Mouse (Mus musculus): ENCODE measurements around the gene Trim14. TPM values are rescaled to one million over a fixed set of nuclear protein-coding genes. Genes with fewer than 3 reads are reported as not detected.

The Trim14 gene
- polyA plus RNA-seq, 1 experiment from 2014 or later = 4.5 TPM

GRCm38 (mm10) chr4:46545498-46545897, 9.6 kb upstream of the Trim14 start:
- peak; percentile 67 for DNase-seq (ENCODE audit: low spot score)
- WGBS = 13% methylated on average over 9 of the region's 9 CpGs

DNA sequence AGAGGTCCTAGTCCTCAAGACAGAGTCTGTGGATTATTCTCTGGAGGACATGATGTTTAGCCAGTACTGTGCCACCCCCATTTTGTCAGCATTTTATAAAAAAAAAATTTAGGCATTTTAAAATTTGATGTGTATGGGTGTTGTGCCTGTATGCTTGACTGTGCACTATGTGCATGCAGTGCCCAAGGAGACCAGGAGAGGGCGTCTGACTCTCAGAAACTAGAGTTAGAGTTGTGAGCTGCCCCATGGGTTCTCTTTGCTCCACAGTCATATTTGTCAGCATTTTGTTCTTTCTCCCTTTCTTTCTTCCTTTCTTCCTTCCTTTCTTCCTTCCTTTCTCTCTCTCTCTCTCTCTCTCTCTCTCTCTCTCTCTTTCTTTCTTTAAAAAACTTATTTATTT, 8.4 kb upstream of the Trim14 start:
- Histone ChIP-seq H3K36me3 (ENCODE audit: control insufficient read depth, insufficient read depth, low read length) (no peaks in the 10 kb centered on the region), H3K27ac (replicated peaks) (no peak overlapping the region), H3K4me1 (replicated peaks; ENCODE audit: control insufficient read depth, insufficient read depth) (no peaks in the 10 kb centered on the region), H3K4me2 (replicated peaks; ENCODE audit: low read depth) (no peak overlapping the region), H3K9me3 (ENCODE audit: control insufficient read depth, low read length) (no peaks in the 10 kb centered on the region), H3K4me3 (ENCODE audit: low read depth, low read length) (no peak overlapping the region), H3K27me3 (ENCODE audit: control insufficient read depth, insufficient read depth, low read length) (no peaks in the 10 kb centered on the region), H3K9ac (ENCODE audit: low read length) (no peak overlapping the region)
- TF ChIP-seq EP300 (optimal IDR thresholded peaks at IDR 0.05) (no peak), CTCF (IDR thresholded peaks at IDR 0.05; ENCODE audit: low read depth) (peak; percentile 65)
- WGBS = 12% methylated on average over 1 of the region's 1 CpGs
- ATAC-seq (ENCODE audit: low FRiP score, low TSS enrichment) (no peak), DNase-seq (ENCODE audit: low spot score) (peak; percentile 68)

More at GRCm38 (mm10) chr4:46545498-46545897, 9.6 kb upstream of the Trim14 start:
- Histone ChIP-seq H3K4me1 (replicated peaks; ENCODE audit: control insufficient read depth, insufficient read depth) (no peaks in the 10 kb centered on the region), H3K9me3 (ENCODE audit: control insufficient read depth, low read length) (no peaks in the 10 kb centered on the region), H3K4me2 (replicated peaks; ENCODE audit: low read depth) (no peak overlapping the region), H3K27me3 (ENCODE audit: control insufficient read depth, insufficient read depth, low read length) (no peaks in the 10 kb centered on the region), H3K36me3 (ENCODE audit: control insufficient read depth, insufficient read depth, low read length) (no peaks in the 10 kb centered on the region), H3K27ac (replicated peaks) (no peak overlapping the region), H3K4me3 (ENCODE audit: low read depth, low read length) (no peak overlapping the region), H3K9ac (ENCODE audit: low read length) (no peak overlapping the region)
- 0 out of 2 replicates have a peak, but pooled peaks have one; percentile 33 for ATAC-seq (ENCODE audit: low FRiP score, low TSS enrichment)
- TF ChIP-seq CTCF (IDR thresholded peaks at IDR 0.05; ENCODE audit: low read depth) (peak; percentile 56), EP300 (optimal IDR thresholded peaks at IDR 0.05) (no peak)

GRCm38 (mm10) chr4:46543366-46544050, 7.6 kb upstream of the Trim14 start:
- Histone ChIP-seq H3K27ac (replicated peaks) (no peak overlapping the region), H3K36me3 (ENCODE audit: control insufficient read depth, insufficient read depth, low read length) (no peaks in the 10 kb centered on the region), H3K4me3 (ENCODE audit: low read depth, low read length) (no peak overlapping the region), H3K9me3 (ENCODE audit: control insufficient read depth, low read length) (no peaks in the 10 kb centered on the region), H3K27me3 (ENCODE audit: control insufficient read depth, insufficient read depth, low read length) (no peaks in the 10 kb centered on the region), H3K4me1 (replicated peaks; ENCODE audit: control insufficient read depth, insufficient read depth) (no peaks in the 10 kb centered on the region), H3K9ac (ENCODE audit: low read length) (no peak overlapping the region), H3K4me2 (replicated peaks; ENCODE audit: low read depth) (no peak overlapping the region)
- ATAC-seq (ENCODE audit: low FRiP score, low TSS enrichment) (no peak), DNase-seq (ENCODE audit: low spot score) (no peak)
- TF ChIP-seq EP300 (optimal IDR thresholded peaks at IDR 0.05) (no peak), CTCF (IDR thresholded peaks at IDR 0.05; ENCODE audit: low read depth) (no peak)
- 86% methylated on average over 13 of the region's 13 CpGs for WGBS

GRCm38 (mm10) chr4:46541707-46542106, 5.8 kb upstream of the Trim14 start:
- ATAC-seq (ENCODE audit: low FRiP score, low TSS enrichment) = no peak

DNA sequence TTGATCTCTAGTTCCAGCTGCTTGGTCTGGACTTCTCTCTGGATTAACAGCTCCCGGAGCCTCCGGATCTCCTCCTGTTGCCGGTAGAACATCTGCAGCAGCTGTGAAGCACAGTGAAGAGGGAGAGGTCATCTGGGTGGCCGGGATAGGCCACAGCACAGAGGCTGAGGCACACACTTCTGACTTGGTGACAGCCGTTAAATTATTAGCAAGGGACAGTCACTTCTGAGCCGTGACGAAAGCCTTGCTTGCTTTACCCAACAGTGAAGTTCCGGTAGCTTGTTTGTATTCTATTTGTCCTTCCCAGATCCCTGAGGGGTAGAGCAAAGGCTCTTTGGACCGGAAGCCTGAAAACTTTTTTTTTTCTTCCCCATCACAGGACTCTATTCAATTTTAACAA, 3.2 kb upstream of the Trim14 start:
- no peaks in the 10 kb centered on the region for H3K4me1 ChIP-seq (replicated peaks; ENCODE audit: control insufficient read depth, insufficient read depth)
- no peaks in the 10 kb centered on the region for H3K36me3 ChIP-seq (ENCODE audit: control insufficient read depth, insufficient read depth, low read length)
- DNase-seq (ENCODE audit: low spot score) = no peak
- no peak overlapping the region for H3K4me3 ChIP-seq (ENCODE audit: low read depth, low read length)
- ATAC-seq (ENCODE audit: low FRiP score, low TSS enrichment) = no peak
- TF ChIP-seq EP300 (optimal IDR thresholded peaks at IDR 0.05) (no peak), CTCF (IDR thresholded peaks at IDR 0.05; ENCODE audit: low read depth) (no peak)
- no peak overlapping the region for H3K9ac ChIP-seq (ENCODE audit: low read length)
- no peaks in the 10 kb centered on the region for H3K27me3 ChIP-seq (ENCODE audit: control insufficient read depth, insufficient read depth, low read length)
- H3K27ac ChIP-seq (replicated peaks) = no peak overlapping the region
- H3K9me3 ChIP-seq (ENCODE audit: control insufficient read depth, low read length) = no peaks in the 10 kb centered on the region
- no peak overlapping the region for H3K4me2 ChIP-seq (replicated peaks; ENCODE audit: low read depth)
- 68% methylated on average over 9 of the region's 9 CpGs for WGBS

More at GRCm38 (mm10) chr4:46541707-46542106, 5.8 kb upstream of the Trim14 start:
- no peak overlapping the region for H3K27ac ChIP-seq (replicated peaks)
- 52% methylated on average over 9 of the region's 9 CpGs for WGBS
- no peak for TF ChIP-seq CTCF (IDR thresholded peaks at IDR 0.05; ENCODE audit: low read depth)
- TF ChIP-seq EP300 (optimal IDR thresholded peaks at IDR 0.05) = no peak
- no peaks in the 10 kb centered on the region for H3K27me3 ChIP-seq (ENCODE audit: control insufficient read depth, insufficient read depth, low read length)
- no peaks in the 10 kb centered on the region for H3K36me3 ChIP-seq (ENCODE audit: control insufficient read depth, insufficient read depth, low read length)
- H3K9me3 ChIP-seq (ENCODE audit: control insufficient read depth, low read length) = no peaks in the 10 kb centered on the region
- H3K4me1 ChIP-seq (replicated peaks; ENCODE audit: control insufficient read depth, insufficient read depth) = no peaks in the 10 kb centered on the region
- H3K9ac ChIP-seq (ENCODE audit: low read length) = no peak overlapping the region
- H3K4me2 ChIP-seq (replicated peaks; ENCODE audit: low read depth) = no peak overlapping the region
- no peak for DNase-seq (ENCODE audit: low spot score)
- no peak overlapping the region for H3K4me3 ChIP-seq (ENCODE audit: low read depth, low read length)

DNA sequence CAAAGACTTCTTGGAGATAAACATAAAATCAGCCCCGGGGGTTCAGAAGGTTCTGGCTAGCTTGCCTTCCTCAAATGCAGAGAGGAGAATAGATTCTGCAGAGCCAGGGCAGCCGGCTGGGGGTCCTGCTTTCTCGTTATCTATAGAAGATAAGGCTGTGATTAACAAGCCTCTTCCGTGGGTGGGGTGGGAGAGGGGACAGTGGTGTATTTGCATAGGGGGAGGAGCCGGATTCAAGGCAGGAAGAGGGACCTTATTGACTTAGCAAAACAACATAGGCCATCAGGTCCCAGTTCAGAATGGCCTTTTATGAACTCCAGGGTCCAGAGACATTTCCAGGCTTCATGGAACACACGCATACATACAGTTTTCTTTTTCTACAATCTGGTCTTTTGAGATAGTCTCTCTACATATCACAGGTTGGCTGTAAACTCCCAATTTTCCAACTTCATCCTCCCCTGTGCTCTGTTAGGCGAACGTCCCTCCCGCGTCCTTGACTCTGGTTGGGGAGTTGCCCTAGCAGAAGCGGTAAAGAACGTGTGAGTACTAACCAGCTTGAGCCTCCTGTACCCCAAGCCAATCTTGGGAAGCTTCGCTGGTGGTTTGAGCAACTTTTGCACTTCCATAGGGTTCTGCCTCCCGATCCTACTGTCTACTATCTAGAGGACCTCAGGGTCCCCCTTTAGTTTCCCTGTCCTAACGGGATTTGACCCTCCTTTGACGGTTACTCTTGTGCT, 679 bp downstream of the Trim14 start:
- no peaks in the 10 kb centered on the region for H3K9me3 ChIP-seq (ENCODE audit: control insufficient read depth, low read length)
- no peaks in the 10 kb centered on the region for H3K27me3 ChIP-seq (ENCODE audit: control insufficient read depth, insufficient read depth, low read length)
- no peak for DNase-seq (ENCODE audit: low spot score)
- 11% methylated on average over 16 of the region's 16 CpGs for WGBS
- TF ChIP-seq EP300 (optimal IDR thresholded peaks at IDR 0.05) (no peak), CTCF (IDR thresholded peaks at IDR 0.05; ENCODE audit: low read depth) (no peak)
- H3K4me3 ChIP-seq (ENCODE audit: low read depth, low read length) = peak overlapping the region; percentile 49
- H3K4me2 ChIP-seq (replicated peaks; ENCODE audit: low read depth) = peak overlapping the region; percentile 87
- H3K36me3 ChIP-seq (ENCODE audit: control insufficient read depth, insufficient read depth, low read length) = no peaks in the 10 kb centered on the region
- peak overlapping the region; percentile 60 for H3K9ac ChIP-seq (ENCODE audit: low read length)
- no peak; the same call in 1 of the 2 replicates for ATAC-seq (ENCODE audit: low FRiP score, low TSS enrichment)
- 0 out of 2 replicates have a peak overlapping the region, but pooled peaks have one; percentile 58 for H3K27ac ChIP-seq (replicated peaks)
- H3K4me1 ChIP-seq (replicated peaks; ENCODE audit: control insufficient read depth, insufficient read depth) = no peaks in the 10 kb centered on the region
